Mouse (Mus musculus) MEL (cell line): ENCODE results near the gene Sez6l2. TPM values are rescaled to one million over a fixed set of nuclear protein-coding genes. Genes with fewer than 3 reads are reported as not detected.

Experiments used
- DNase-seq: peaks from one replicate; pipeline ENCODE4 v3.0.0; 2011; ENCODE audit warnings: low read depth, low spot score
- H3K27ac ChIP-seq: 2 replicates; pipeline ENCODE4 v1.5.1; 2012; ENCODE audit warnings: low read depth, mild to moderate bottlenecking, control low read depth, low read length, moderate library complexity; ENCODE audit not compliant: control insufficient read depth
- H3K27me3 ChIP-seq, 2 experiments: fragments of 150-350 bp in 1 of 2; sonication (generic) in 1 of 2; 2 replicates each; pipeline ENCODE4 v1.6.1; 2012; ENCODE audit warnings: low read length in 2 of 2, mild to moderate bottlenecking in 2 of 2, improper control_type of control experiment in 1 of 2, moderate library complexity in 1 of 2; ENCODE audit not compliant: insufficient read depth in 2 of 2, control insufficient read depth in 1 of 2
- H3K36me3 ChIP-seq, 2 experiments: 2 replicates each; pipeline ENCODE4 v1.6.1; 2012 to 2014; ENCODE audit warnings: low read length in 2 of 2, improper control_type of control experiment in 1 of 2, inconsistent platforms in 1 of 2, mild to moderate bottlenecking in 1 of 2; ENCODE audit not compliant: insufficient read depth in 2 of 2, control insufficient read depth in 1 of 2
- H3K4me1 ChIP-seq, 2 experiments: fragments of 150-350 bp in 1 of 2; sonication (generic) in 1 of 2; 2 replicates each; pipeline ENCODE4 v1.6.1; 2012; ENCODE audit warnings: low read length in 2 of 2, improper control_type of control experiment in 1 of 2, mild to moderate bottlenecking in 1 of 2; ENCODE audit not compliant: insufficient read depth in 2 of 2, control insufficient read depth in 1 of 2
- H3K4me3 ChIP-seq, 2 experiments: fragments of 150-350 bp in 1 of 2; sonication (generic) in 1 of 2; 2 replicates each; pipeline ENCODE4 v1.5.1; 2012; ENCODE audit warnings: low read depth in 2 of 2, low read length in 2 of 2, mild to moderate bottlenecking in 2 of 2, moderate library complexity in 2 of 2, control low read depth in 1 of 2, improper control_type of control experiment in 1 of 2; ENCODE audit not compliant: control insufficient read depth in 1 of 2, insufficient read depth in 1 of 2
- H3K79me2 ChIP-seq: 2 replicates; pipeline ENCODE4 v1.6.1; 2012; ENCODE audit warnings: mild to moderate bottlenecking, low read length, moderate library complexity; ENCODE audit not compliant: control insufficient read depth, poor library complexity, insufficient read depth
- H3K9ac ChIP-seq: 2 replicates; pipeline ENCODE4 v1.6.1; 2012; ENCODE audit warnings: low read depth, mild to moderate bottlenecking, control low read depth, low read length, moderate library complexity; ENCODE audit not compliant: control insufficient read depth, poor library complexity, severe bottlenecking
- H3K9me3 ChIP-seq: fragments of 150-350 bp; sonication (generic); replicated peaks from 2 replicates; pipeline ENCODE4 v1.6.1; 2012; ENCODE audit warnings: mild to moderate bottlenecking, low read length, improper control_type of control experiment, moderate library complexity; ENCODE audit not compliant: insufficient read depth
- BHLHE40 ChIP-seq: IDR thresholded peaks from 2 replicates; pipeline ENCODE4 v1.6.1; 2012; ENCODE audit warnings: low read depth, mild to moderate bottlenecking, inconsistent platforms, low read length, improper control_type of control experiment, borderline replicate concordance
- CHD1 ChIP-seq: IDR thresholded peaks from 2 replicates; pipeline ENCODE4 v1.6.1; 2012; ENCODE audit warnings: low read depth, mild to moderate bottlenecking, inconsistent platforms, low read length, improper control_type of control experiment
- CHD2 ChIP-seq: IDR thresholded peaks from 2 replicates; pipeline ENCODE4 v1.6.1; 2011; ENCODE audit warnings: low read length, improper control_type of control experiment
- CTCF ChIP-seq, 3 experiments: IDR thresholded peaks in 2 of 3; conservative IDR thresholded peaks in 1 of 3; 2 replicates each; pipeline ENCODE4 v1.5.1; 2011 to 2012; ENCODE audit warnings: low read length in 3 of 3, low read depth in 2 of 3, mild to moderate bottlenecking in 2 of 3, improper control_type of control experiment in 1 of 3, inconsistent platforms in 1 of 3, mixed read lengths in 1 of 3, moderate library complexity in 1 of 3; ENCODE audit not compliant: control insufficient read depth in 1 of 3, insufficient read depth in 1 of 3, poor library complexity in 1 of 3, severe bottlenecking in 1 of 3
- E2F4 ChIP-seq: IDR thresholded peaks from 2 replicates; pipeline ENCODE4 v1.6.1; 2011; ENCODE audit warnings: low read depth, low read length, improper control_type of control experiment, borderline replicate concordance
- ELF1 ChIP-seq: IDR thresholded peaks from 2 replicates; pipeline ENCODE4 v1.6.1; 2014; ENCODE audit warnings: low read depth, mild to moderate bottlenecking, inconsistent platforms, low read length, improper control_type of control experiment, moderate library complexity
- ETS1 ChIP-seq: IDR thresholded peaks from 2 replicates; pipeline ENCODE4 v1.6.1; 2012; ENCODE audit warnings: low read depth, mild to moderate bottlenecking, inconsistent platforms, low read length, improper control_type of control experiment, moderate library complexity
- GABPA ChIP-seq: IDR thresholded peaks from 2 replicates; pipeline ENCODE4 v1.6.1; 2012; ENCODE audit warnings: low read depth, mild to moderate bottlenecking, inconsistent platforms, low read length, improper control_type of control experiment, moderate library complexity
- GATA1 ChIP-seq: IDR thresholded peaks from 2 replicates; pipeline ENCODE4 v1.6.1; 2011; ENCODE audit warnings: low read depth, low read length, improper control_type of control experiment
- HCFC1 ChIP-seq: IDR thresholded peaks from 2 replicates; pipeline ENCODE4 v1.6.1; 2012; ENCODE audit warnings: low read depth, mild to moderate bottlenecking, inconsistent platforms, low read length, improper control_type of control experiment, moderate library complexity
- JUND ChIP-seq: IDR thresholded peaks from 2 replicates; pipeline ENCODE4 v1.6.1; 2011; ENCODE audit warnings: low read depth, mild to moderate bottlenecking, improper control_type of control experiment, low read length
- KAT2A ChIP-seq: conservative IDR thresholded peaks from 2 replicates; pipeline ENCODE4 v1.6.1; 2012; ENCODE audit warnings: low read depth, low read length, improper control_type of control experiment, inconsistent platforms
- MAFK ChIP-seq: IDR thresholded peaks from 2 replicates; pipeline ENCODE4 v1.6.1; 2011; ENCODE audit warnings: low read depth, mild to moderate bottlenecking, low read length, improper control_type of control experiment, borderline replicate concordance
- MAX ChIP-seq: IDR thresholded peaks from 2 replicates; pipeline ENCODE4 v1.6.1; 2011; ENCODE audit warnings: low read length, improper control_type of control experiment
- MAZ ChIP-seq: IDR thresholded peaks from 2 replicates; pipeline ENCODE4 v1.6.1; 2012; ENCODE audit warnings: low read depth, mild to moderate bottlenecking, inconsistent platforms, low read length, improper control_type of control experiment
- MEF2A ChIP-seq: IDR thresholded peaks from 2 replicates; pipeline ENCODE4 v1.6.1; 2014; ENCODE audit warnings: low read depth, mild to moderate bottlenecking, inconsistent platforms, low read length, improper control_type of control experiment; ENCODE audit not compliant: poor library complexity, insufficient replicate concordance, severe bottlenecking; ENCODE audit errors: extremely low read depth
- MXI1 ChIP-seq: IDR thresholded peaks from 2 replicates; pipeline ENCODE4 v1.6.1; 2011; ENCODE audit warnings: mild to moderate bottlenecking, low read depth, low read length, improper control_type of control experiment
- MYB ChIP-seq: IDR thresholded peaks from 2 replicates; pipeline ENCODE4 v1.6.1; 2011; ENCODE audit warnings: mild to moderate bottlenecking, low read depth, low read length, improper control_type of control experiment
- MYC ChIP-seq: IDR thresholded peaks from 2 replicates; pipeline ENCODE4 v1.6.1; 2011; ENCODE audit warnings: low read depth, mild to moderate bottlenecking, low read length, improper control_type of control experiment, moderate library complexity
- NRF1 ChIP-seq: IDR thresholded peaks from 2 replicates; pipeline ENCODE4 v1.6.1; 2014; ENCODE audit warnings: low read depth, mild to moderate bottlenecking, inconsistent platforms, low read length, improper control_type of control experiment, moderate library complexity; ENCODE audit not compliant: poor library complexity, insufficient read depth, severe bottlenecking
- POLR2A ChIP-seq, 2 experiments: IDR thresholded peaks; 2 replicates each; pipeline ENCODE4 v1.6.1; 2011 to 2012; ENCODE audit warnings: low read length in 2 of 2, mild to moderate bottlenecking in 2 of 2, control low read depth in 1 of 2, improper control_type of control experiment in 1 of 2, low read depth in 1 of 2, moderate library complexity in 1 of 2; ENCODE audit not compliant: control insufficient read depth in 1 of 2, insufficient read depth in 1 of 2, poor library complexity in 1 of 2
- POLR2AphosphoS2 ChIP-seq: IDR thresholded peaks from 2 replicates; pipeline ENCODE4 v1.6.1; 2011; ENCODE audit warnings: low read length, improper control_type of control experiment
- POLR2AphosphoS5 ChIP-seq: IDR thresholded peaks from 2 replicates; pipeline ENCODE4 v1.6.1; 2012; ENCODE audit warnings: low read depth, borderline replicate concordance, mild to moderate bottlenecking, inconsistent platforms, low read length, moderate library complexity, mixed read lengths
- RAD21 ChIP-seq: IDR thresholded peaks from 2 replicates; pipeline ENCODE4 v1.6.1; 2011; ENCODE audit warnings: mild to moderate bottlenecking, low read depth, low read length, improper control_type of control experiment
- RCOR1 ChIP-seq: IDR thresholded peaks from 2 replicates; pipeline ENCODE4 v1.6.1; 2012; ENCODE audit warnings: low read depth, mild to moderate bottlenecking, inconsistent platforms, low read length, improper control_type of control experiment
- SIN3A ChIP-seq: IDR thresholded peaks from 2 replicates; pipeline ENCODE4 v1.6.1; 2012; ENCODE audit warnings: low read length, improper control_type of control experiment, inconsistent platforms
- SMC3 ChIP-seq: IDR thresholded peaks from 2 replicates; pipeline ENCODE4 v1.6.1; 2011; ENCODE audit warnings: low read depth, low read length, improper control_type of control experiment
- TAL1 ChIP-seq: IDR thresholded peaks from 2 replicates; pipeline ENCODE4 v1.6.1; 2012; ENCODE audit warnings: mild to moderate bottlenecking, inconsistent platforms, low read length, moderate library complexity, mixed read lengths
- TBP ChIP-seq: IDR thresholded peaks from 2 replicates; pipeline ENCODE4 v1.8.0; 2011; ENCODE audit warnings: low read depth, low read length, improper control_type of control experiment
- TCF12 ChIP-seq: IDR thresholded peaks from 2 replicates; pipeline ENCODE4 v1.6.1; 2014; ENCODE audit warnings: low read depth, mild to moderate bottlenecking, inconsistent platforms, low read length, improper control_type of control experiment, moderate library complexity
- USF2 ChIP-seq, 2 experiments: IDR thresholded peaks; 2 replicates each; pipeline ENCODE4 v1.6.1; 2011 to 2012; ENCODE audit warnings: improper control_type of control experiment in 2 of 2, low read length in 2 of 2, borderline replicate concordance in 1 of 2, inconsistent platforms in 1 of 2, low read depth in 1 of 2, mild to moderate bottlenecking in 1 of 2; ENCODE audit not compliant: insufficient read depth in 1 of 2
- ZC3H11A ChIP-seq: IDR thresholded peaks from 2 replicates; pipeline ENCODE4 v1.6.1; 2012; ENCODE audit warnings: low read depth, mild to moderate bottlenecking, inconsistent platforms, low read length, improper control_type of control experiment
- ZKSCAN1 ChIP-seq: IDR thresholded peaks from 2 replicates; pipeline ENCODE4 v1.6.1; 2012; ENCODE audit warnings: low read depth, mild to moderate bottlenecking, inconsistent platforms, low read length, improper control_type of control experiment, moderate library complexity
- ZMIZ1 ChIP-seq: IDR thresholded peaks from 2 replicates; pipeline ENCODE4 v1.6.1; 2012; ENCODE audit warnings: low read depth, mild to moderate bottlenecking, inconsistent platforms, low read length, improper control_type of control experiment, moderate library complexity
- ZNF384 ChIP-seq: IDR thresholded peaks from 2 replicates; pipeline ENCODE4 v1.6.1; 2012; ENCODE audit warnings: low read depth, mild to moderate bottlenecking, inconsistent platforms, low read length, improper control_type of control experiment
- polyA plus RNA-seq, 2 experiments: library from polyadenylated mRNA; stranded (reverse) in 1 of 2; unstranded in 1 of 2; fragments of >175 nt in 1 of 2; fragments of >200 nt in 1 of 2; gene quantifications; 2 replicates each; pipeline versions ENCODE4 v1.2.1 to v1.2.4; 2012; ENCODE audit warnings: low replicate concordance in 2 of 2, low read depth in 1 of 2; ENCODE audit not compliant: insufficient read length in 2 of 2, insufficient read depth in 1 of 2, missing spikeins in 1 of 2
- total RNA-seq: library from RNA; depleted of rRNA; stranded (reverse); fragments of 300-350 nt; gene quantifications from 2 replicates; pipeline ENCODE4 v1.2.3, GENCODE M21; 2012

The Sez6l2 gene
- total and polyA plus RNA-seq, 3 experiments: 2.0 to 6.1 TPM; not detected in 1

DNA sequence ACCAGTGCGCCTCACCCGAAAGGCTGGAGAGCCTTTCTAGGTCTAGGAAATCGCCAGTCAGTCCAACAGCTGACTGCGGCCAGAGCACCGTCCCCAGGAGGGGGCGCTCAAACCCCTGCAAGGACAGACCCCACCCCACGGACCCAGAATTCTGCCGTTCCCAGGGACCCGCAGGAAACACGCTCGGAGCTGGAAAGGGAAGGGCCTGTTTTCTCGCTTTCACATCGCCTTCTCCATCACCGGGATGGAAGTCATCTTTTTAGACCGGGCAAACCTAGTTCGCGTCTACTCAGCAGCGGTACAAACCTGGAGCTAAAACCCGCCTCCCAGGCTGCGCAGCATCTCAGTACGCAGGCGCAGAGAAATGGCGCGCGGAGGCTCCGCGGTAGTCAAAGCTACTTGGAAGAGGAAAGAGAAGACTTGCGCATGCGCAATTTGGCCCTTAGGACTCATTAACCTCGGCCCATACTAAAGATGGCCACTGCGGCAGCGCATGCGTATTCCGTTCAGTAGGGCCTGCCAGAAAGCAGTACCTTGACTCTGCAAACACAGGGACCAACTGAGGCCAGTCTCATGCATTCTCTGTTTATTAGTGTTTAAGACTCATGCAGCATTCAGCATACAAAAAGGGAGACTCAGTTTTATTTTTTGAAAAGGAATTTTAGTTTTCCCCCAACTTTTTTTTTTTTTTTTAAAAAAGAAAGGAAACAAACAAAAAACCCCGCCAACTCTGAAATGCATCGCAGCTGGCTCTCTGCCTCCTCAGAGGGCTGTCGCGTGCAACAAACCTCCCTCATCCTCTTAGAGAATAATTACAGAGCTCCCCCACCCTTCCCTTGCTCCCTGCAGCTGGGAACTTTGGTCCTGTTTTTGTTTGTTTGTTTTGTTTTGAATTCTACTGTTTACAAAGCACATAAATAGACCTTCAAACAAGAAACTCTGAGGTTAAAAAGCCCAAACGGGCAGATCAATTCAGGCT lies 66.9 kb downstream of the Sez6l2 start, which contains the start of gene Pagr1a:
Gene Pagr1a, minus strand, starts transcription at position 382 of the 979 bp plus-strand sequence.
- peak within 1 kb of the TSS; percentile 96 for H3K27ac ChIP-seq
- H3K36me3 ChIP-seq: peaks cover 0 to 12% of the 10 kb centered on the region in 2 experiments; a peak in 2 of 4 replicates
- no peaks in the 10 kb centered on the region for H3K27me3 ChIP-seq
- peak within 1 kb of the TSS; percentile 99 for H3K9ac ChIP-seq
- peaks cover 0 to 15% of the 10 kb centered on the region in 2 experiments; a peak in 3 of 4 replicates for H3K4me1 ChIP-seq
- DNase-seq: peak; percentile 100
- no peaks in the 10 kb centered on the region for H3K9me3 ChIP-seq
- peaks cover 36% of the 10 kb centered on the region for H3K79me2 ChIP-seq
- H3K4me3 ChIP-seq: peak within 1 kb of the TSS; percentile 68 to 99
- peak; percentile 78 for TF ChIP-seq KAT2A
- TF ChIP-seq ETS1: 0 out of 2 replicates have a peak, but pooled peaks have one; percentile 29
- no peak for TF ChIP-seq GATA1
- peak; percentile 98 for TF ChIP-seq E2F4
- TF ChIP-seq TCF12: no peak; the same call in 1 of the 2 replicates
- TF ChIP-seq SIN3A: peak; percentile 76
- no peak; the same call in none of the 2 replicates for TF ChIP-seq MAZ
- TF ChIP-seq TBP: no peak
- TF ChIP-seq ZMIZ1: no peak
- TF ChIP-seq CHD2: no peak
- TF ChIP-seq MAFK: no peak
- no peak for TF ChIP-seq MYB
- no peak for TF ChIP-seq MYC
- peak; percentile 31; the same call in 1 of the 2 replicates for TF ChIP-seq POLR2AphosphoS5
- peak; percentile 86 to 87 (median 87) for TF ChIP-seq CTCF (IDR thresholded peaks at IDR 0.05 in 2 of 3, conservative IDR thresholded peaks at IDR 0.05 in 1 of 3; ENCODE audit: control insufficient read depth in 1 of 3, insufficient read depth in 1 of 3, low read depth in 2 of 3, low read length in 3 of 3, poor library complexity in 1 of 3, severe bottlenecking in 1 of 3)
- TF ChIP-seq USF2 (IDR thresholded peaks at IDR 0.05; ENCODE audit: borderline replicate concordance in 1 of 2, insufficient read depth in 1 of 2, low read depth in 1 of 2, low read length in 2 of 2): no peak
- TF ChIP-seq CHD1: no peak
- peak; percentile 51 for TF ChIP-seq SMC3
- TF ChIP-seq BHLHE40: no peak; the same call in 1 of the 2 replicates
- TF ChIP-seq NRF1: peak; percentile 99
- no peak for TF ChIP-seq ZKSCAN1
- TF ChIP-seq ELF1: peak; percentile 81
- TF ChIP-seq ZNF384: peak; percentile 69
- TF ChIP-seq POLR2AphosphoS2: peak; percentile 81
- no peak for TF ChIP-seq ZC3H11A
- no peak for TF ChIP-seq TAL1
- no peak for TF ChIP-seq GABPA
- TF ChIP-seq MAX: no peak
- no peak for TF ChIP-seq JUND
- no peak for TF ChIP-seq RCOR1
- peak; percentile 31 for TF ChIP-seq RAD21
- TF ChIP-seq HCFC1: peak; percentile 93
- TF ChIP-seq POLR2A (IDR thresholded peaks at IDR 0.05; ENCODE audit: control insufficient read depth in 1 of 2, insufficient read depth in 1 of 2, low read depth in 1 of 2, low read length in 2 of 2, poor library complexity in 1 of 2): peak; percentile 37 to 83
- TF ChIP-seq MXI1: peak; percentile 60
- TF ChIP-seq MEF2A: no peak
